Mouse (Mus musculus) lung, embryonic 15.5 days (tissue): ENCODE results near the gene Samd5. TPM values are rescaled to one million over a fixed set of nuclear protein-coding genes. Genes with fewer than 3 reads are reported as not detected.

Experiments
- ATAC-seq: fragments of 200-750 bp; cut with Nextera tagmentation; 2 replicates; pipeline ENCODE4 v1.8.0; 2017; ENCODE audit warnings: moderate number of reproducible peaks, borderline replicate concordance; ENCODE audit not compliant: low FRiP score, low TSS enrichment; ENCODE audit errors: extremely low read depth
- H3K27ac ChIP-seq: fragments of 300-500 bp; sonication (generic); 2 replicates; pipeline ENCODE4 v1.5.1; 2015; ENCODE audit warnings: moderate library complexity, mild to moderate bottlenecking, inconsistent platforms
- H3K27me3 ChIP-seq: fragments of 300-500 bp; sonication (generic); 2 replicates; pipeline ENCODE4 v1.6.1; 2015; ENCODE audit warnings: inconsistent platforms
- H3K36me3 ChIP-seq: fragments of 300-500 bp; sonication (generic); 2 replicates; pipeline ENCODE4 v1.6.1; 2015; ENCODE audit warnings: inconsistent platforms
- H3K4me1 ChIP-seq: fragments of 300-500 bp; sonication (generic); 2 replicates; pipeline ENCODE4 v1.6.1; 2015; ENCODE audit warnings: inconsistent platforms
- H3K4me2 ChIP-seq: fragments of 300-500 bp; sonication (generic); 2 replicates; pipeline ENCODE4 v1.6.1; 2015; ENCODE audit warnings: inconsistent platforms, mild to moderate bottlenecking, moderate library complexity
- H3K4me3 ChIP-seq: fragments of 300-500 bp; sonication (generic); 2 replicates; pipeline ENCODE4 v1.5.1; 2015; ENCODE audit warnings: mild to moderate bottlenecking, inconsistent platforms
- H3K9ac ChIP-seq: fragments of 300-500 bp; sonication (generic); 2 replicates; pipeline ENCODE4 v1.6.1; 2015; ENCODE audit warnings: inconsistent platforms
- H3K9me3 ChIP-seq: fragments of 300-500 bp; sonication (generic); 2 replicates; pipeline ENCODE4 v1.6.1; 2016; ENCODE audit warnings: inconsistent platforms
- WGBS: fragments of 180-500 bp; shearing (Covaris S2); methylation state at CpG from one replicate; pipeline ENCODE4 v1.1.7; 2015; 5-methylcytosine and 5-hydroxymethylcytosine counted together
- polyA plus RNA-seq: library from polyadenylated mRNA; unstranded; fragments of >200 nt; fragmentation: Nextera tagmentation; extraction: Ambion mirVana; gene quantifications from 2 replicates; pipeline ENCODE4 v1.2.1, GENCODE M21; 2015

The Samd5 gene
- polyA plus RNA-seq, 1 experiment from 2014 or later, result 9.1 TPM

- H3K4me1 ChIP-seq, result peaks cover 19% of the 10 kb centered on the region
- H3K27ac ChIP-seq, result no peak overlapping the region
- H3K36me3 ChIP-seq, result no peaks in the 10 kb centered on the region
- H3K9ac ChIP-seq, result no peak overlapping the region
- H3K4me3 ChIP-seq, result no peak overlapping the region
- WGBS, result 72% methylated on average over 3 of the region's 3 CpGs
- no peak for ATAC-seq
- H3K9me3 ChIP-seq, result no peaks in the 10 kb centered on the region
- H3K27me3 ChIP-seq, result no peaks in the 10 kb centered on the region
- H3K4me2 ChIP-seq, result no peak overlapping the region
These were observed 28.6 kb downstream of the Samd5 start for GRCm38 (mm10) chr10:9646391-9646790.

GRCm38 (mm10) chr10:9643531-9643930, 31.5 kb downstream of the Samd5 start:
- WGBS, result 79% methylated on average over 6 of the region's 6 CpGs
- Histone ChIP-seq H3K9ac (no peak overlapping the region), H3K4me1 (peaks cover 25% of the 10 kb centered on the region), H3K27ac (no peak overlapping the region), H3K36me3 (no peaks in the 10 kb centered on the region), H3K27me3 (no peaks in the 10 kb centered on the region), H3K4me2 (no peak overlapping the region), H3K4me3 (no peak overlapping the region), H3K9me3 (no peaks in the 10 kb centered on the region)
- no peak for ATAC-seq

- Histone ChIP-seq H3K27ac (no peak overlapping the region), H3K4me3 (no peak overlapping the region), H3K4me1 (peaks cover 15% of the 10 kb centered on the region; the same call in 1 of the 2 replicates), H3K36me3 (no peaks in the 10 kb centered on the region), H3K4me2 (no peak overlapping the region), H3K27me3 (no peaks in the 10 kb centered on the region), H3K9me3 (no peaks in the 10 kb centered on the region), H3K9ac (no peak overlapping the region)
- no peak for ATAC-seq
- WGBS, result 75% methylated on average over 4 of the region's 4 CpGs
These were observed 32.9 kb downstream of the Samd5 start for GRCm38 (mm10) chr10:9642077-9642476.

- 28% methylated on average over 2 of the region's 2 CpGs for WGBS
- H3K9ac ChIP-seq, result no peak overlapping the region
- H3K4me3 ChIP-seq, result no peak overlapping the region
- H3K4me1 ChIP-seq, result peaks cover 15% of the 10 kb centered on the region; the same call in 1 of the 2 replicates
- no peak overlapping the region for H3K27ac ChIP-seq
- no peaks in the 10 kb centered on the region for H3K36me3 ChIP-seq
- no peak for ATAC-seq
- H3K27me3 ChIP-seq, result no peaks in the 10 kb centered on the region
- no peak overlapping the region for H3K4me2 ChIP-seq
- H3K9me3 ChIP-seq, result no peaks in the 10 kb centered on the region
These were observed 34.3 kb downstream of the Samd5 start for GRCm38 (mm10) chr10:9640678-9641077.

- Histone ChIP-seq H3K9me3 (no peaks in the 10 kb centered on the region), H3K4me3 (no peak overlapping the region), H3K27ac (no peak overlapping the region), H3K27me3 (no peaks in the 10 kb centered on the region), H3K36me3 (no peaks in the 10 kb centered on the region), H3K4me2 (no peak overlapping the region), H3K9ac (no peak overlapping the region), H3K4me1 (peaks cover 15% of the 10 kb centered on the region; the same call in 1 of the 2 replicates)
- ATAC-seq, result no peak
- 76% methylated on average over 2 of the region's 2 CpGs for whole genome bisulfite sequencing
These were observed 35.0 kb downstream of the Samd5 start for GRCm38 (mm10) chr10:9640056-9640455.

GRCm38 (mm10) chr10:9625356-9625755, 49.7 kb downstream of the Samd5 start:
- Histone ChIP-seq H3K27ac (no peak overlapping the region), H3K9ac (no peak overlapping the region), H3K4me2 (no peak overlapping the region), H3K4me1 (peaks cover 21% of the 10 kb centered on the region; the same call in 1 of the 2 replicates), H3K9me3 (no peaks in the 10 kb centered on the region), H3K27me3 (no peaks in the 10 kb centered on the region), H3K4me3 (no peak overlapping the region), H3K36me3 (no peaks in the 10 kb centered on the region)
- no peak for ATAC-seq
- WGBS, result 53% methylated on average over 1 of the region's 1 CpGs

- H3K36me3 ChIP-seq, result no peaks in the 10 kb centered on the region
- 0 out of 2 replicates have a peak overlapping the region, but pooled peaks have one; percentile 35 for H3K27ac ChIP-seq
- ATAC-seq, result peak; percentile 75
- H3K9me3 ChIP-seq, result no peaks in the 10 kb centered on the region
- 32% methylated on average over 3 of the region's 3 CpGs for WGBS
- H3K4me2 ChIP-seq, result no peak overlapping the region
- no peaks in the 10 kb centered on the region for H3K27me3 ChIP-seq
- H3K4me3 ChIP-seq, result no peak overlapping the region
- peaks cover 21% of the 10 kb centered on the region; the same call in 1 of the 2 replicates for H3K4me1 ChIP-seq
- no peak overlapping the region for H3K9ac ChIP-seq
These were observed 52.9 kb downstream of the Samd5 start for GRCm38 (mm10) chr10:9621926-9622688.

GRCm38 (mm10) chr10:9621055-9621454, 54.0 kb downstream of the Samd5 start:
- Histone ChIP-seq H3K9ac (no peak overlapping the region), H3K4me1 (peaks cover 21% of the 10 kb centered on the region; the same call in 1 of the 2 replicates), H3K36me3 (no peaks in the 10 kb centered on the region), H3K27ac (no peak overlapping the region), H3K27me3 (no peaks in the 10 kb centered on the region), H3K4me3 (no peak overlapping the region), H3K9me3 (no peaks in the 10 kb centered on the region), H3K4me2 (no peak overlapping the region)
- WGBS, result 25% methylated on average over 1 of the region's 1 CpGs
- ATAC-seq, result no peak

- ATAC-seq, result peak; percentile 70; the same call in 1 of the 2 replicates
These were observed 60.0 kb downstream of the Samd5 start for GRCm38 (mm10) chr10:9615009-9615408.

GRCm38 (mm10) chr10:9608854-9609253, 66.2 kb downstream of the Samd5 start:
- Histone ChIP-seq H3K9me3 (no peaks in the 10 kb centered on the region), H3K9ac (no peak overlapping the region), H3K27me3 (no peaks in the 10 kb centered on the region), H3K36me3 (no peaks in the 10 kb centered on the region), H3K4me1 (peaks cover 14% of the 10 kb centered on the region; the same call in 1 of the 2 replicates), H3K4me3 (no peak overlapping the region), H3K27ac (no peak overlapping the region), H3K4me2 (no peak overlapping the region)
- WGBS, result 62% methylated on average over 4 of the region's 4 CpGs
- ATAC-seq, result no peak

More at GRCm38 (mm10) chr10:9615009-9615408, 60.0 kb downstream of the Samd5 start:
- Histone ChIP-seq H3K9ac (no peak overlapping the region), H3K4me3 (no peak overlapping the region), H3K36me3 (no peaks in the 10 kb centered on the region), H3K4me2 (no peak overlapping the region), H3K4me1 (peaks cover 5% of the 10 kb centered on the region; the same call in 1 of the 2 replicates), H3K9me3 (no peaks in the 10 kb centered on the region), H3K27ac (no peak overlapping the region), H3K27me3 (no peaks in the 10 kb centered on the region)

GRCm38 (mm10) chr10:9607155-9607554, 67.9 kb downstream of the Samd5 start:
- 90% methylated on average over 2 of the region's 2 CpGs for WGBS
- no peak overlapping the region for H3K4me3 ChIP-seq

GRCm38 (mm10) chr10:9605635-9606034, 69.4 kb downstream of the Samd5 start:
- Histone ChIP-seq H3K36me3 (no peaks in the 10 kb centered on the region), H3K27me3 (no peaks in the 10 kb centered on the region), H3K4me2 (no peak overlapping the region), H3K9ac (no peak overlapping the region), H3K9me3 (no peaks in the 10 kb centered on the region), H3K4me1 (peaks cover 26% of the 10 kb centered on the region), H3K27ac (no peak overlapping the region), H3K4me3 (no peak overlapping the region)
- no peak for ATAC-seq
- WGBS, result 62% methylated on average over 5 of the region's 5 CpGs

More at GRCm38 (mm10) chr10:9607155-9607554, 67.9 kb downstream of the Samd5 start:
- no peaks in the 10 kb centered on the region for H3K36me3 ChIP-seq
- no peak overlapping the region for H3K27ac ChIP-seq
- H3K9me3 ChIP-seq, result no peaks in the 10 kb centered on the region
- peaks cover 26% of the 10 kb centered on the region for H3K4me1 ChIP-seq
- no peaks in the 10 kb centered on the region for H3K27me3 ChIP-seq
- no peak overlapping the region for H3K9ac ChIP-seq
- H3K4me2 ChIP-seq, result no peak overlapping the region
- no peak for ATAC-seq
